Mouse (Mus musculus) liver, adult (tissue): ENCODE results near the gene Dnaic2.

Source experiments
- GATA4 ChIP-seq: IDR thresholded peaks from 2 replicates; pipeline ENCODE4 v1.6.1; 2014; ENCODE audit warnings: mild to moderate bottlenecking, low read length; ENCODE audit not compliant: insufficient replicate concordance

Gene Dnaic2

GRCm38 (mm10) chr11:114726965-114727825 lies at the start of gene Dnaic2:
Dnaic2 (plus strand) TSS chr11:114727408.
- no peak for TF ChIP-seq GATA4

GRCm38 (mm10) chr11:114679582-114679981 lies 47.6 kb upstream of the Dnaic2 start:
- TF ChIP-seq GATA4 = no peak

- no peak for TF ChIP-seq GATA4
These were observed 46.9 kb upstream of the Dnaic2 start for GRCm38 (mm10) chr11:114680291-114680690.

- TF ChIP-seq GATA4 = no peak
These were observed 46.2 kb upstream of the Dnaic2 start for GRCm38 (mm10) chr11:114681054-114681453.

- no peak for TF ChIP-seq GATA4
These were observed 44.8 kb upstream of the Dnaic2 start for GRCm38 (mm10) chr11:114682321-114682900.

- TF ChIP-seq GATA4 = no peak
These were observed 44.0 kb upstream of the Dnaic2 start for GRCm38 (mm10) chr11:114683029-114683721.

- TF ChIP-seq GATA4 = no peak
These were observed 43.2 kb upstream of the Dnaic2 start for GRCm38 (mm10) chr11:114683722-114684621.

- TF ChIP-seq GATA4 = no peak
These were observed 42.4 kb upstream of the Dnaic2 start for GRCm38 (mm10) chr11:114684627-114685373.

- no peak for TF ChIP-seq GATA4
These were observed 41.6 kb upstream of the Dnaic2 start for GRCm38 (mm10) chr11:114685526-114686040.

- no peak for TF ChIP-seq GATA4
These were observed 40.8 kb upstream of the Dnaic2 start for GRCm38 (mm10) chr11:114686221-114686959.

- TF ChIP-seq GATA4 = no peak
These were observed 39.5 kb upstream of the Dnaic2 start for GRCm38 (mm10) chr11:114687574-114688188.

- TF ChIP-seq GATA4 = no peak
These were observed 38.5 kb upstream of the Dnaic2 start for GRCm38 (mm10) chr11:114688729-114689128.

- no peak for TF ChIP-seq GATA4
These were observed 37.0 kb upstream of the Dnaic2 start for GRCm38 (mm10) chr11:114690192-114690591.
